Mouse (Mus musculus) heart, embryonic 11.5 days (tissue): ENCODE measurements around the gene Vmn2r54. TPM values are rescaled to one million over a fixed set of nuclear protein-coding genes. Genes with fewer than 3 reads are reported as not detected.
"Not testable (repeated sequence)": the region's sequence is repeated elsewhere in the genome, so short reads cannot be mapped to it uniquely, and the experiment has no call there.

Experiments used
- ATAC-seq: fragments of 200-750 bp; cut with Nextera tagmentation; replicated peaks from 2 replicates; pipeline ENCODE4 v1.8.0; 2017; ENCODE audit warnings: moderate library complexity; ENCODE audit not compliant: insufficient number of reproducible peaks, low FRiP score, low TSS enrichment
- H3K27ac ChIP-seq: fragments of 300-500 bp; sonication (generic); 2 replicates; pipeline ENCODE4 v1.5.1; 2014; ENCODE audit warnings: mild to moderate bottlenecking, low read depth, low read length
- H3K27me3 ChIP-seq: fragments of 300-500 bp; sonication (generic); 2 replicates; pipeline ENCODE4 v1.6.1; 2014; ENCODE audit warnings: mild to moderate bottlenecking, low read length, mixed read lengths; ENCODE audit not compliant: control insufficient read depth, insufficient read depth
- H3K36me3 ChIP-seq: fragments of 300-500 bp; sonication (generic); 2 replicates; pipeline ENCODE4 v1.6.1; 2014; ENCODE audit warnings: mild to moderate bottlenecking, low read length, moderate library complexity, mixed read lengths; ENCODE audit not compliant: control insufficient read depth, insufficient read depth
- H3K4me1 ChIP-seq: fragments of 300-500 bp; sonication (generic); 2 replicates; pipeline ENCODE4 v1.6.1; 2014; ENCODE audit warnings: low read length; ENCODE audit not compliant: control insufficient read depth, insufficient read depth
- H3K4me2 ChIP-seq: fragments of 300-500 bp; sonication (generic); 2 replicates; pipeline ENCODE4 v1.6.1; 2014; ENCODE audit warnings: mild to moderate bottlenecking, moderate library complexity
- H3K4me3 ChIP-seq: fragments of 300-500 bp; sonication (generic); 2 replicates; pipeline ENCODE4 v1.5.1; 2014; ENCODE audit warnings: low read depth, low read length
- H3K9ac ChIP-seq: fragments of 300-500 bp; sonication (generic); 2 replicates; pipeline ENCODE4 v1.6.1; 2014; ENCODE audit warnings: mild to moderate bottlenecking, low read depth, low read length, moderate library complexity
- H3K9me3 ChIP-seq: fragments of 300-500 bp; sonication (generic); replicated peaks from 2 replicates; pipeline ENCODE4 v1.6.1; 2016; ENCODE audit warnings: low read length; ENCODE audit not compliant: control insufficient read depth
- WGBS: fragments of 180-500 bp; shearing (Covaris S2); extraction: QIAGEN DNeasy Blood & Tissue Kit; methylation state at CpG from one replicate; pipeline ENCODE4 v1.1.7; 2014; ENCODE audit not compliant: insufficient replicate concordance; 5-methylcytosine and 5-hydroxymethylcytosine counted together
- polyA plus RNA-seq: library from polyadenylated mRNA; unstranded; fragments of >200 nt; fragmentation: Nextera tagmentation; extraction: Ambion mirVana; gene quantifications from 2 replicates; pipeline ENCODE4 v1.2.1, GENCODE M21; 2014

The Vmn2r54 gene
- not detected in 2 replicates for polyA plus RNA-seq

- H3K27ac ChIP-seq, H3K9ac ChIP-seq, H3K4me3 ChIP-seq, H3K36me3 ChIP-seq, H3K9me3 ChIP-seq, ATAC-seq, H3K4me1 ChIP-seq, H3K27me3 ChIP-seq, H3K4me2 ChIP-seq: not testable (repeated sequence)
- 72% methylated on average over 3 of the region's 4 CpGs for WGBS
Measured at GRCm38 (mm10) chr7:12640219-12640618, at the start of gene Vmn2r54. Gene Vmn2r54 (minus strand): TSS chr7:12640319.

- not testable (repeated sequence) for H3K27me3 ChIP-seq, H3K4me3 ChIP-seq, H3K4me1 ChIP-seq, H3K27ac ChIP-seq, H3K4me2 ChIP-seq, H3K36me3 ChIP-seq, H3K9me3 ChIP-seq, H3K9ac ChIP-seq, ATAC-seq
- WGBS = 86% methylated on average over 3 of the region's 3 CpGs
Measured at GRCm38 (mm10) chr7:12684903-12685302, 44.8 kb upstream of the Vmn2r54 start, which contains the start of gene Vmn2r55. Gene Vmn2r55 (minus strand): TSS chr7:12685003.

GRCm38 (mm10) chr7:12608688-12609087 is 31.4 kb downstream of the Vmn2r54 start, which contains the start of gene Vmn2r53:
Gene Vmn2r53 (minus strand): TSS chr7:12608788.
- ATAC-seq = no peak
- Histone ChIP-seq H3K9me3 (no peaks in the 10 kb centered on the region; the same call in 1 of the 2 replicates), H3K4me2 (no peak within 1 kb of the TSS), H3K36me3 (no peaks in the 10 kb centered on the region), H3K4me3 (no peak within 1 kb of the TSS), H3K4me1 (no peaks in the 10 kb centered on the region), H3K27ac (no peak within 1 kb of the TSS), H3K27me3 (no peaks in the 10 kb centered on the region), H3K9ac (no peak within 1 kb of the TSS)

Other genes with a start within 250 kb of the Vmn2r54 start
- 2.2 and 3.4 TPM in 2 replicates for gene Zfp551, start 217.6 kb downstream of the Vmn2r54 start, polyA plus RNA-seq
- gene Zfp606, start 162.0 kb downstream of the Vmn2r54 start, polyA plus RNA-seq = 18.6 and 20.7 TPM in 2 replicates
- gene 2900092C05Rik, start 127.8 kb downstream of the Vmn2r54 start, polyA plus RNA-seq = not detected in 2 replicates
- gene Vmn2r53, start 31.5 kb downstream of the Vmn2r54 start, polyA plus RNA-seq = not detected in 2 replicates
- gene Vmn2r55, start 44.7 kb upstream of the Vmn2r54 start, polyA plus RNA-seq = not detected in 2 replicates
- gene Vmn2r56, start 94.7 kb upstream of the Vmn2r54 start, polyA plus RNA-seq = not detected in 2 replicates
- gene Zscan18, start 163.3 kb upstream of the Vmn2r54 start, polyA plus RNA-seq = 8.5 and 9.1 TPM in 2 replicates
- gene Zfp329, start 178.5 kb upstream of the Vmn2r54 start, polyA plus RNA-seq = 12.4 and 13.4 TPM in 2 replicates
- 21.6 and 25.6 TPM in 2 replicates for gene Zfp110, start 194.4 kb upstream of the Vmn2r54 start, polyA plus RNA-seq
- gene Zfp128, start 240.9 kb upstream of the Vmn2r54 start, polyA plus RNA-seq = 2.8 and 3.6 TPM in 2 replicates